Mouse (Mus musculus): Measurements from ENCODE around the gene Emid1.

DNA sequence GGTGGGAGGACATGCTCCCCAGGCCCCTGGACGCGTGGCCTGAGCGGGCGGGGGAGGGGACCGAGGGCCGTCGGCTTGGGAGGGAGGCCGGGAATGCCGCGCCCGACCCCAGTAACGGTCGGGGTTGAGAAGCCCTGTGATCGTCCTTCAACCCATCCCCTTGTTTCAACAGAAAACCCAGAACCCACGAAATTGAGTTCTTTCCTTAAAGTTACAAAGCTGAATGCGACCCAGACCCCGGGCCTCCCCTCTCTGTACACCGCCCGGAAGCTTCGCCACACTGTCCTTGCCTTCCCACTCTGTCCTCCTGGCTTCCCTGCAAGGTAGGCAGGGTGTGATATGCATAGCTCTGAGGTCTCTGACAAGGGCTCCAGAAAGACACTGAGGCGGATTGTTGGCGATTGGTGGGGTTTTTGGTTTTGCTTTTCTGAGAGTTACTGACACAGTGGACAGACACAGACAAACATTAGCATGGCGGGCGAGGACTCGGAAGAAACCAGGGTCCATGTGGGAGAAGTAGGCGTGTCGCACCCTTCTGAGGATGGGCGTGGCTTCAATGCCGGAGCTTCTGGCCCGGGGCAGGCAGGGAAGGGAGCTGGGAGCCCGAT lies 52.4 kb downstream of the Emid1 start:
- no peak for TF ChIP-seq CTCF (IDR thresholded peaks at IDR 0.05; ENCODE audit: low read depth, low read length)
- no peak for TF ChIP-seq GATA1 (IDR thresholded peaks at IDR 0.05; ENCODE audit: borderline replicate concordance, low read length)
- TF ChIP-seq GATA2 (IDR thresholded peaks at IDR 0.05; ENCODE audit: borderline replicate concordance, low read depth, low read length) = no peak
- no peak for TF ChIP-seq TAL1 (conservative IDR thresholded peaks at IDR 0.05; ENCODE audit: low read depth, low read length)
- TF ChIP-seq POLR2AphosphoS5 (IDR thresholded peaks at IDR 0.05; ENCODE audit: insufficient replicate concordance, low read depth, low read length) = no peak

Data from G1E (cell line).